Mouse (Mus musculus): ENCODE measurements at regions not wholly inside any gene's neighbourhood (a gene's known extent, or its start where the extent isn't known, plus 50 kb on each side); places are given as distances from the start of the nearest gene placed in this dataset.
"Not testable (repeated sequence)": the region's sequence is repeated elsewhere in the genome, so short reads cannot be mapped to it uniquely, and the experiment has no call there.

- WGBS: 56% methylated on average over 3 of the region's 3 CpGs
- Histone ChIP-seq H3K9me3 (ENCODE audit: control insufficient read depth, low read length) (no peaks in the 10 kb centered on the region), H3K9ac (ENCODE audit: low read depth, low read length) (no peak overlapping the region), H3K4me2 (replicated peaks; ENCODE audit: low read depth, low read length) (no peak overlapping the region), H3K27me3 (ENCODE audit: control insufficient read depth, insufficient read depth, low read length) (no peaks in the 10 kb centered on the region), H3K36me3 (ENCODE audit: control insufficient read depth, insufficient read depth, low read length) (no peaks in the 10 kb centered on the region), H3K27ac (ENCODE audit: low read depth, low read length) (no peak overlapping the region), H3K4me1 (replicated peaks; ENCODE audit: control insufficient read depth, insufficient read depth, low read length) (no peaks in the 10 kb centered on the region), H3K4me3 (ENCODE audit: low read depth, low read length) (no peak overlapping the region)
- ATAC-seq (ENCODE audit: low FRiP score) (no peak), DNase-seq (ENCODE audit: low spot score) (no peak)
Observed at GRCm38 (mm10) chr5:5838767-5839166, 89.6 kb upstream of the Steap1 start.

GRCm38 (mm10) chr5:5822666-5823065 lies 73.5 kb upstream of the Steap1 start:
- WGBS: 84% methylated on average over 9 of the region's 9 CpGs
- not testable (repeated sequence) for DNase-seq (ENCODE audit: low spot score)

More at GRCm38 (mm10) chr5:5822666-5823065, 73.5 kb upstream of the Steap1 start:
- not testable (repeated sequence) for H3K9me3 ChIP-seq (ENCODE audit: control insufficient read depth, low read length); H3K27me3 ChIP-seq (ENCODE audit: control insufficient read depth, insufficient read depth, low read length); H3K4me2 ChIP-seq (replicated peaks; ENCODE audit: low read depth, low read length); H3K4me1 ChIP-seq (replicated peaks; ENCODE audit: control insufficient read depth, insufficient read depth, low read length); H3K36me3 ChIP-seq (ENCODE audit: control insufficient read depth, insufficient read depth, low read length); ATAC-seq (ENCODE audit: low FRiP score); H3K4me3 ChIP-seq (ENCODE audit: low read depth, low read length); H3K27ac ChIP-seq (ENCODE audit: low read depth, low read length); H3K9ac ChIP-seq (ENCODE audit: low read depth, low read length)
